Mouse (Mus musculus) testis, adult 2 months (tissue): ENCODE measurements around the gene Adgrd1.

Source experiments
- CTCF ChIP-seq: fragments of 200-500 bp; IDR thresholded peaks from 2 replicates; pipeline ENCODE4 v1.5.1; 2012; ENCODE audit warnings: low read depth, mild to moderate bottlenecking, inconsistent platforms, low read length, moderate library complexity; ENCODE audit not compliant: control insufficient read depth, insufficient read depth, insufficient replicate concordance
- POLR2A ChIP-seq: fragments of 200-500 bp; IDR thresholded peaks from 2 replicates; pipeline ENCODE4 v1.6.1; 2012; ENCODE audit warnings: low read depth, mild to moderate bottlenecking, inconsistent platforms, low read length, moderate library complexity; ENCODE audit not compliant: control insufficient read depth

- TF ChIP-seq POLR2A = no peak
- TF ChIP-seq CTCF = peak; percentile 64; the same call in 1 of the 2 replicates
Observed at GRCm38 (mm10) chr5:129186260-129186659, 89.7 kb downstream of the Adgrd1 start.
